Mouse (Mus musculus): Measurements from ENCODE around the gene Smox. TPM values are rescaled to one million over a fixed set of nuclear protein-coding genes. Genes with fewer than 3 reads are reported as not detected.

The Smox gene
- total RNA-seq, 2 experiments from 2014 or later: 84.5 to 85.8 TPM

DNA sequence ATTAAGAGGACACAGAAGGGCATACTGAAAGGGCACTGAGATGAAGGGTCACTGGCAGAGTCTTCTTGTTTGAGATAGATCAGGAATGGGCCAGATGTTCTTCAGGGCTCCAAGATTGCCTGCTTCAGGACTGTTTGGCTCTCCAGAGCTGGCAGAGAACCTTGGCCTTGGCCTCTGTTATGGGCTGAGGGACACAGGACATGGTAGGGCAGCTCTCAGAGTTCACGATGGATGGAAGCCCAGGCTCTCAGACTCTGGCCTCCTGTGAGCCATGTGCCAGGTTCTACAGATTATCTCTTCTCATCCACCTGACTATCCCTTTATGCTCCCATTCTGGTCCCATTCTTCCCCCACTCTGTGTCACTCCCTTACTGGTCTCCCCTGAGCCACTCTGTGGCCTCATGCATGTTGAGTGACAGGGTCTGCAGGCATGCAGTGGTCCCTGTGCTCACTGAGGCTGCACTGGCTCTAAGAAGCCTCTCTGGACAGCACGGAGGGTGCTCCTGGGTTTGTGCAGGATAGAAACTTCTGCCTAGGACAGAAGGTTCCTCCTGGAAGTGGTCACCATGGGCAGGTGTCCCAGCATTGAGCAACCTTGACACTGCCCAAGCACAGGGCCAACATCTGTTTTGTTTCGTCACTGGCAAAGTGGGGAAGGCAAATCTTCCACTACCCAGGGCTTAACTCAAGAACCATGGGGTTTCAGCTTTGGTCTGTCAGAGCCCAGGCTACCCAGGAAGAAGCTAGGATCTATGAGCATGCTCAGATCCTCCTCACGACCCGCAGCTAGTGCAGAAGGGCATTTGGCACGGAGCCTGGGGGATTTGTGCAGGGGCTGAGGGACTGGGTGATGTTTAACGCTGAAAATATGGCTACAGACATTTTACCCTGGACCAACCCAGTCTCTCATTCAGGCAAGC lies 60.7 kb downstream of the Smox start:
- no peak for TF ChIP-seq CTCF (conservative IDR thresholded peaks at IDR 0.05)
- no peak overlapping the region for H3K4me3 ChIP-seq
- no peak overlapping the region for H3K27ac ChIP-seq
- no peak for DNase-seq (ENCODE audit: low spot score in 2 of 2)

DNA sequence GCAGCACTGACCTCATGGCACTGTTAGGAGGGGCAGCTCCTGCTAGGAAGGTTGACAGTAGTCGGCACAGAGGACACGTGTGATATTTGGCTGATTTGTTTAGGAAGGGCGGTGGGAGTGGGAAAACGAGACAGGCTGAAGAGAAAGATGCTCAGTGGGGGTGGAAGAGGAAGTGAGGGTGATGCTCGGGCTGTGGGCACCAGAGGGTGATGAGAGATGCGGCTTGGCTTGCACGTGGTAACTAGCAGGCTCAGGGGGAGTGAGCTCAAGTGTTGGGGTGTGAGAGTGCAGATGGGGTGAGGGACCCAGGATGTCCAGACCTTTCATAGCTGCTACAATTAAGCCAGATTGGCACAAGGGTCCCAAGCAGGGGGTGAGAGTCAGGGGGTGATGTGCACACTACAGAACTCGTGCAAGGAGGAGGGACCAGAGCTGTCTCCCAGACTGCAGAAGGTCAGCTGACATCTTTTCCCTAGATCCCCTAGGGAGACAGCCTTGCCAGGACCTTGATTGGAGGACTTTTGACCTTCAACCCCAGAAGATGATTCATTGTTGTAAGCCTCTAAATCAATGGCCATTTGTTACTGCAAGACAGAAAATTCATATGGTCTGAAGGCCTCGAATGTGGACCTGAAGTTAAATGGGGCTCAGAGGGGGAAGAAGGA lies 61.6 kb downstream of the Smox start:
- no peak for DNase-seq (ENCODE audit: low spot score in 2 of 2)
- Histone ChIP-seq H3K27ac (no peak overlapping the region), H3K4me3 (no peak overlapping the region)
- no peak for TF ChIP-seq CTCF (conservative IDR thresholded peaks at IDR 0.05)

DNA sequence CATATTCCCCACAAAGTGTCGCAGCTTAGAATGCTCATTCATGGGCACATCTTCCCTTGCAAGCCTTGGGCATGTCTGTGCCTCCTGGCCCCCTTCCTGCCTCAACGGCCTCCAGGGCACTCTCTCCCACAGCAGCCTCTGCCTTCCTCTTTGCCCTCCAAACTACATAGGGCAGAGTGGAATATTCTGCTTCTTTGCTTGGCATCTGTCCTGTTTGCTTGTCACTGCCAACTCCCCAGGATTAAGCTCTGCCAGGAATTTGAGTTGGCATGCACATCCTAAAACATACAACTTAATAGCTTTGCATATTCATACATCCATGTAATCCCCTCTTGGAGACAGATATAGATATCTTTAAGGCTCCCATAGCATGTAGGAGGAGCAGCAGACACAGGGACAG lies 66.6 kb downstream of the Smox start:
- peak overlapping the region; percentile 73 for H3K4me3 ChIP-seq
- no peak for DNase-seq (ENCODE audit: low spot score in 2 of 2)
- peak overlapping the region; percentile 71 for H3K27ac ChIP-seq
- TF ChIP-seq CTCF (conservative IDR thresholded peaks at IDR 0.05): no peak

DNA sequence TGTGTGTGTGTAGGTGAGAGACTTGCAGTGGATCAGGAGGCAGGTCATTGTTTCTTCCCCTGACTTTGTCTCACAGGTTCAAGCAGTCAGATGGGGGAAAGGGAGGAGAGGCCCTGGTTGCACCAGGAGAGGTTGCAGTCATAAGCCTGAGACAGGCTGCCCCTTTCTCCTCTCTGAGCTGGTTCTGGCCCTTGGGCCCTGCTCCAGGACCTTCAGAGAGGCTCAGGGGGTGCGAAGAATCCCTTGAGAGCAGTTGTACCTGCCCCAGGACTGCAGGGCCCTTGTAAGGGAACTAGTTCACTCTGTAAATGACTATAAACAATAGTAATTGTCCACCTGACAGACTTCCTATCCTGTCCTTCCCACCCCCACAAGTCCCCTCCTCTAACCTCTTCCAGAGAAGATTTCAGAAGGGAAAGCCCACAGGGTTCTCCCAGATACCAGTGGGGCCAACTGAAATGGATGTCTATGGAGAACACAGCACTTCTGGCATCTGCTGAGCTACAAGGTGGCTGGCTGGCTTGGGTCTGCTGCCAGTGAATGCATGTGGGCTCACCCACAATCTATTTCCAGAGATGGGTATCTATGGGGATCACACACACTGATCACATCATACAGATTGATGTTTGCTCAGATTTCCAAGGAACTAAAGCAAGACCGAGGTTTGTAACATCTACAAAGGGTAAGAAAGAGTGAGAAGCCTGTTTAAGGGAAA lies 69.1 kb downstream of the Smox start:
- no peak for DNase-seq (ENCODE audit: low spot score in 2 of 2)
- Histone ChIP-seq H3K27ac (peak overlapping the region; percentile 98), H3K4me3 (peak overlapping the region; percentile 73)
- no peak for TF ChIP-seq CTCF (conservative IDR thresholded peaks at IDR 0.05)

DNA sequence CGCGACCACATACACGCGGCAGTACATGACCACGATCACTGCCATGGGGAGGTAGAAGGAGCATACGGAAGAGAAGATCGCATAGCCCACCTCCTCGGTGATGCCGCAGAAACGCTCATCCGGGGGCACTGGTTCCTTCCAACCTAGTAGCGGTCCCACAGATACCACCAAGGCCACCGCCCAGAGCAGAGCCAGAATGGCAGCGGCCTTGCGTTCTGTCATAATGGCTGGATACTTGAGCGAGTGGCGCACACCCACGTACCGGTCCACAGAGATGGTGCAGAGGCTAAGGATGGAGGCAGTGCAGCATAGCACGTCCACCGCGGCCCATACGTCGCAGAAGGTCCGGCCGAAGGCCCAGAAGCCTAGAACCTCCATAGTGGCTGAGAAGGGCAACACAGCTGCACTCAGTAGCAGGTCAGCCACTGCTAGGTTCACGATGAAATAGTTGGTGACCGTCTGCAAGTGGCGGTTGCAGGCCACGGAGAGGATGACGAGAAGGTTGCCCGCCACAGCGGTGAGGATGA lies 70.1 kb downstream of the Smox start:
- no peak for TF ChIP-seq CTCF (conservative IDR thresholded peaks at IDR 0.05)
- DNase-seq (ENCODE audit: low spot score in 2 of 2): no peak
- H3K4me3 ChIP-seq: peak overlapping the region; percentile 73
- H3K27ac ChIP-seq: peak overlapping the region; percentile 98

DNA sequence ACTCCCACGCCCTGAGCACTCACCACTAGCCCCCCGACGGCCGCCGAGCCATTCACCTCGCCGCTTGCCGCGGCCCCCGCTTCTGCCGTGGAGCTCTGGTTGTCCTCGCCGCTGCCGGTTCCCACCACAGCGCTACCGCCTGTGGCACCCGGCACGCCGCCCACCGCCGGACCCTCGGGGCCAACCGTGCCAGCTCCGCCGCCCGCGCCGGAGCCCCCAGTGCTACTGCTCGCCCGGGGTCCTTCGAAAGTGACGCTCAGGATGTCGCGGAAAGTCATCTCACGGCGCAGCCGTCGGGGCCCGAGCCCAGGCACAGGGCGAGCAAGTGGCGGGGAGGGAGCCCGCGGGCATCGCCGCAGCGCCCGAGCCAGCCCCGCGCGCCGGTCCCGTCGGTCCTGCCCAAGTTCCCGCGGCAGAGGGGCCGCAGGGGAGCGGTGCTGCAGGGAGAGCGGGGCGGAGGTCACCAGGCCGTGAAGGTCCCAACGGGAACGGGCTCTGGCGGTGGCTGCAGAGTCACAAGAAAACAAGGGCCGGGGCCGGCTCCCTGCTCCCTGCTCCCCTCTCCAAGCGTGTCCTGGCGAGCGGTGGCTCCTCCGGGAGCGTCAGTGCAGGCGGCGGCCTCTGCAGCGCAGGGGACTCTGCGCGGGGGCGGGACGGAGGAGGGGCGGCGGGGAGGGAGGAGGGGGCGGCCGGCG lies 70.7 kb downstream of the Smox start, which contains the start of gene Adra1d:
TSS of gene Adra1d (minus strand) at position 393 of the 695 bp plus-strand sequence.
- peak within 1 kb of the TSS; percentile 73 for H3K4me3 ChIP-seq
- DNase-seq (ENCODE audit: low spot score in 2 of 2): no peak
- no peak for TF ChIP-seq CTCF (conservative IDR thresholded peaks at IDR 0.05)
- H3K27ac ChIP-seq: peak within 1 kb of the TSS; percentile 98

DNA sequence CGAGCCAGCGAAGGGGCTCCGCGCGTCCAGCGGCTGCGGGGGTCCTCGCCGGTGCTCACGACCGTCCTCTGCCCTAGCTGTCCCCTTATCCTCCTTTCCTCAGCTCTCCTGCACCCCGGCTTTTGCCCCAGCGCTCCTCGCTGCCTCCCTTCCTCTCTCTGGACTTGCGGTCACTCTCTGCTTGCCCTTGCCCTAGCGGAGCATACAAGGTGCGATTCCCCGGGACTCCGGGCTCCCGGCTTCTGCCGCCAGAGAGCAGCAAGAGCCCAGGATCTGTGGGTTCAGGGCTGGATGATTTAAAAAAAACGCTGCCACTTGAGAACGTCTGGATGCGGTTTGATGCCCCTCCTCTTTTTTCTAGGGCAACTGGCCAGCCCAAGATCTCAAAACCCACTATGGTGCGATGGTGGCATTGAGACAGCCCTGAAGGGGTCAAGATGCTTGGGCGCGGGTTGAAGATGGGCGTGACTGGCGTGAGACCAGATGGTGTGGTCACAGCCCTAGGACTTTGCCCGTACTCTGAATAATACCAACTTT lies 71.4 kb downstream of the Smox start:
- TF ChIP-seq CTCF (conservative IDR thresholded peaks at IDR 0.05): peak; percentile 92
- DNase-seq (ENCODE audit: low spot score in 2 of 2): peak; percentile 76 to 77
- Histone ChIP-seq H3K27ac (peak overlapping the region; percentile 98), H3K4me3 (peak overlapping the region; percentile 73)

Other genes with a start within 250 kb of the Smox start
- gene Pank2, start 229.0 kb upstream of the Smox start, total RNA-seq (2021): 10 to 100 TPM; 56.5 to 60.2 TPM
- 10 to 100 TPM; 29.3 to 31.1 TPM for gene Rnf24, start 138.6 kb upstream of the Smox start, total RNA-seq (2021)
- gene Adra1d, start 70.8 kb downstream of the Smox start, total RNA-seq (2021): 10 to 100 TPM; 89.5 to 98.6 TPM